Mouse (Mus musculus) kidney, embryonic 15.5 days (tissue): ENCODE measurements around the gene Olfr820. TPM values are rescaled to one million over a fixed set of nuclear protein-coding genes. Genes with fewer than 3 reads are reported as not detected.
"Not testable (repeated sequence)": the region's sequence is repeated elsewhere in the genome, so short reads cannot be mapped to it uniquely, and the experiment has no call there.

Experiments
- ATAC-seq: fragments of 200-750 bp; cut with Nextera tagmentation; replicated peaks from 2 replicates; pipeline ENCODE4 v1.8.0; 2017; ENCODE audit warnings: moderate TSS enrichment; ENCODE audit not compliant: low FRiP score
- H3K27ac ChIP-seq: fragments of 300-500 bp; sonication (generic); 2 replicates; pipeline ENCODE4 v1.5.1; 2015; ENCODE audit warnings: mild to moderate bottlenecking, inconsistent platforms
- H3K27me3 ChIP-seq: fragments of 300-500 bp; sonication (generic); 2 replicates; pipeline ENCODE4 v1.6.1; 2015; ENCODE audit warnings: inconsistent platforms
- H3K36me3 ChIP-seq: fragments of 300-500 bp; sonication (generic); 2 replicates; pipeline ENCODE4 v1.6.1; 2015; ENCODE audit warnings: inconsistent platforms
- H3K4me1 ChIP-seq: fragments of 300-500 bp; sonication (generic); 2 replicates; pipeline ENCODE4 v1.6.1; 2015; ENCODE audit warnings: inconsistent platforms
- H3K4me2 ChIP-seq: fragments of 300-500 bp; sonication (generic); 2 replicates; pipeline ENCODE4 v1.6.1; 2015; ENCODE audit warnings: moderate library complexity, mild to moderate bottlenecking, inconsistent platforms
- H3K4me3 ChIP-seq: fragments of 300-500 bp; sonication (generic); replicated peaks from 2 replicates; pipeline ENCODE4 v1.5.1; 2015; ENCODE audit warnings: mild to moderate bottlenecking, inconsistent platforms
- H3K9ac ChIP-seq: fragments of 300-500 bp; sonication (generic); 2 replicates; pipeline ENCODE4 v1.6.1; 2015; ENCODE audit warnings: mild to moderate bottlenecking, inconsistent platforms
- H3K9me3 ChIP-seq: fragments of 300-500 bp; sonication (generic); replicated peaks from 2 replicates; pipeline ENCODE4 v1.6.1; 2016; ENCODE audit warnings: inconsistent platforms
- WGBS: fragments of 180-500 bp; shearing (Covaris S2); methylation state at CpG from one replicate; pipeline ENCODE4 v1.1.7; 2015; ENCODE audit warnings: mixed read lengths; 5-methylcytosine and 5-hydroxymethylcytosine counted together
- polyA plus RNA-seq: library from polyadenylated mRNA; unstranded; fragments of >200 nt; fragmentation: Nextera tagmentation; extraction: Ambion mirVana; gene quantifications from 2 replicates; pipeline ENCODE4 v1.2.1, GENCODE M21; 2015

Gene Olfr820
- polyA plus RNA-seq = not detected in 2 replicates

- no peak for ATAC-seq
- H3K4me1 ChIP-seq = no peaks in the 10 kb centered on the region
- no peaks in the 10 kb centered on the region for H3K9me3 ChIP-seq
- no peak within 1 kb of the TSS for H3K4me2 ChIP-seq
- H3K27ac ChIP-seq = no peak within 1 kb of the TSS
- H3K27me3 ChIP-seq = no peaks in the 10 kb centered on the region
- no peaks in the 10 kb centered on the region for H3K36me3 ChIP-seq
- no peak within 1 kb of the TSS for H3K9ac ChIP-seq
- H3K4me3 ChIP-seq = no peak within 1 kb of the TSS
Observed at GRCm38 (mm10) chr10:130012321-130012720, at the start of gene Olfr820. Gene Olfr820 (plus strand): TSS chr10:130012621.

- H3K36me3 ChIP-seq, H3K4me2 ChIP-seq, H3K9ac ChIP-seq, H3K4me3 ChIP-seq, H3K9me3 ChIP-seq, H3K27me3 ChIP-seq, H3K4me1 ChIP-seq, ATAC-seq, H3K27ac ChIP-seq: not testable (repeated sequence)
- WGBS = 100% methylated on average over 2 of the region's 3 CpGs
Observed at GRCm38 (mm10) chr10:129966232-129966631, 46.2 kb upstream of the Olfr820 start.

DNA sequence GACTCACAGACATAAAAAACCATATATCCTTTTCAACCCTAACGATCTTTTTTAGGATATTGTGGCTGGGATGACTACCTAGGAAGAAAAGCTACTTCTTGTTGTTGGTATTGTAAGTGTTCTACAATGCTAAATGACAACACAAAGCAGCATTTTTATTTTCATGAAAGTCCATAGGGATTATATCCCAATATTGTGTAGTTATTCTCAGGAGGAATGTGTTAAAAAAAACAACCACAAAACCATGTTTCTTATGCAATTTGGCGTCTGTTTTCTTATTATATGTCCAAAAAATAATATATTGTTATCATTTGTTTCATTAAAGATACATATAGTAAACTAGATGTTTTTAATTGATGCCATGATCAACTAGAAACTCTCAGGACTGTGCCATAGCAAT is 45.3 kb upstream of the Olfr820 start, which contains the start of gene Olfr819:
Gene Olfr819, minus strand, starts transcription at position 101 of the 400 bp plus-strand sequence.
- ATAC-seq, H3K9ac ChIP-seq, H3K36me3 ChIP-seq, H3K4me1 ChIP-seq, H3K9me3 ChIP-seq, H3K27me3 ChIP-seq, H3K27ac ChIP-seq, H3K4me3 ChIP-seq, H3K4me2 ChIP-seq: not testable (repeated sequence)
- 75% methylated on average over 2 of the region's 2 CpGs for WGBS

- H3K4me1 ChIP-seq = not testable (repeated sequence)
Observed at GRCm38 (mm10) chr10:129972994-129973393, 39.4 kb upstream of the Olfr820 start.

GRCm38 (mm10) chr10:129976040-129976439 is 36.4 kb upstream of the Olfr820 start, which contains the start of gene Olfr247:
Gene Olfr247 (minus strand): TSS chr10:129976140.
- not testable (repeated sequence) for ATAC-seq

More at GRCm38 (mm10) chr10:129972994-129973393, 39.4 kb upstream of the Olfr820 start:
- H3K9ac ChIP-seq, H3K27me3 ChIP-seq, H3K9me3 ChIP-seq, ATAC-seq, H3K4me3 ChIP-seq, H3K27ac ChIP-seq, H3K36me3 ChIP-seq, H3K4me2 ChIP-seq: not testable (repeated sequence)
- no CpG with 5 or more reads among the region's 3 CpGs for WGBS

GRCm38 (mm10) chr10:129981867-129982266 is 30.6 kb upstream of the Olfr820 start:
- H3K4me3 ChIP-seq, H3K27ac ChIP-seq, H3K27me3 ChIP-seq, H3K36me3 ChIP-seq, H3K4me1 ChIP-seq, ATAC-seq, H3K4me2 ChIP-seq, H3K9ac ChIP-seq, H3K9me3 ChIP-seq: not testable (repeated sequence)
- no CpG with 5 or more reads among the region's 3 CpGs for WGBS

More at GRCm38 (mm10) chr10:129976040-129976439, 36.4 kb upstream of the Olfr820 start, which contains the start of gene Olfr247:
- not testable (repeated sequence) for H3K9ac ChIP-seq, H3K4me3 ChIP-seq, H3K27ac ChIP-seq, H3K4me1 ChIP-seq, H3K27me3 ChIP-seq, H3K9me3 ChIP-seq, H3K4me2 ChIP-seq, H3K36me3 ChIP-seq
- WGBS = no CpG with 5 or more reads among the region's 2 CpGs

DNA sequence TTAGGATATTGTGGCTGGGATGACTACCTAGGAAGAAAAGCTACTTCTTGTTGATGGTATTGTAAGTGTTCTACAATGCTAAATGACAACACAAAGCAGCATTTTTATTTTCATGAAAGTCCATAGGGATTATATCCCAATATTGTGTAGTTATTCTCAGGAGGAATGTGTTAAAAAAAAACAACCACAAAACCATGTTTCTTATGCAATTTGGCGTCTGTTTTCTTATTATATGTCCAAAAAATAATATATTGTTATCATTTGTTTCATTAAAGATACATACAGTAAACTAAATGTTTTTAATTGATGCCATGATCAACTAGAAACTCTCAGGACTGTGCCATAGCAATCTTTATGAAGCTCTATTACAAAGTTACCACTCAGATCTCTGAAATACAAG is 27.5 kb upstream of the Olfr820 start, which contains the start of gene Gm10310:
Gene Gm10310, minus strand, starts transcription at position 101 of the 400 bp plus-strand sequence.
- not testable (repeated sequence) for H3K4me2 ChIP-seq, H3K9me3 ChIP-seq, ATAC-seq, H3K27me3 ChIP-seq, H3K4me3 ChIP-seq, H3K9ac ChIP-seq, H3K27ac ChIP-seq, H3K4me1 ChIP-seq, H3K36me3 ChIP-seq
- no CpG with 5 or more reads among the region's 1 CpGs for WGBS

- ATAC-seq = not testable (repeated sequence)
Observed at GRCm38 (mm10) chr10:130004104-130004503, 8.3 kb upstream of the Olfr820 start.

DNA sequence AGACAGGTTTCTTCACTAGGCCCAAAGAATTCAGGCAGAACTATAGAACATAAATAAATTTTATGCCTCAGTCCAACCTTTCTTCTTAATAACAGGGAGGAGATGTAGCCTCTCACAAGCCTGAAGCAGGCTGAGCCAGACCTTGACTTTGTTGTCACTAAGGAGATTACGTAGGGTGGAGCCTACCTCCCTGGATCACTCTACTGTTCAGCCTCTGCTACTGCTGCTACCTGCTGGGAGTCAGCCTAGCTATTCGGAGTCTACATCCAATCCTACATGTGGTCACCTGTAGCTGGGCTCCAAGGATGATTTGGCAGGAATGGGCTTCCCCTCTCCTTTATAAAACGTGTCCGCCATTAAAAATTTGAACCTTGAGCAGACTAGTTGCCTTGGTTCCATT is 7.1 kb upstream of the Olfr820 start:
- ATAC-seq, H3K4me1 ChIP-seq, H3K9ac ChIP-seq, H3K4me2 ChIP-seq, H3K27ac ChIP-seq, H3K36me3 ChIP-seq, H3K27me3 ChIP-seq, H3K9me3 ChIP-seq, H3K4me3 ChIP-seq: not testable (repeated sequence)
- 89% methylated on average over 4 of the region's 4 CpGs for WGBS

More at GRCm38 (mm10) chr10:130004104-130004503, 8.3 kb upstream of the Olfr820 start:
- not testable (repeated sequence) for H3K9ac ChIP-seq, H3K27ac ChIP-seq, H3K4me2 ChIP-seq, H3K4me3 ChIP-seq, H3K9me3 ChIP-seq, H3K27me3 ChIP-seq, H3K4me1 ChIP-seq, H3K36me3 ChIP-seq
- whole genome bisulfite sequencing = 88% methylated on average over 4 of the region's 4 CpGs

GRCm38 (mm10) chr10:130030048-130030447 is 17.6 kb downstream of the Olfr820 start, which contains the start of gene Olfr821:
Gene Olfr821 (plus strand): TSS chr10:130030348.
- no peak within 1 kb of the TSS for H3K4me3 ChIP-seq
- no peaks in the 10 kb centered on the region for H3K27me3 ChIP-seq
- no peaks in the 10 kb centered on the region for H3K9me3 ChIP-seq
- no peaks in the 10 kb centered on the region for H3K4me1 ChIP-seq
- H3K36me3 ChIP-seq = no peaks in the 10 kb centered on the region
- H3K27ac ChIP-seq = no peak within 1 kb of the TSS
- H3K9ac ChIP-seq = no peak within 1 kb of the TSS
- ATAC-seq = no peak
- no peak within 1 kb of the TSS for H3K4me2 ChIP-seq

DNA sequence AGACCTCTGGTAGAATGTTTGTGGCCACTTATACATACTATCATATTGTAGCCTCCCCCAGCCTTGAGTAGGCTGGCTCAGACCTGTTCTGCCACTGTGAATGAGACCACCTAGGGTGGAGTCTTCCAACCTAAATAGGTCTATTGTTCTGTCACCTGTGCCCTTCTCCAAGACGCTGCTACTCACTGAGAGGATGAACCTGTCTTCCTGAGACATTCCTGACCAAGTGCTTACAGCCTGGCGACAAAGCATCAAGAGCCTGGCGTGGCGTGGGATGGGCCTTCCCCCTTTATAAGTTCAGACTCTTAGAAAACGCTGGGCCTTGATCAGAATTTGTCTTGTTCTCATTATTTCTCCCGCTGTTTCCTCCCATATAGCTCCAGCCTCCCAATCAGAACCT is 24.7 kb downstream of the Olfr820 start:
- Histone ChIP-seq H3K9me3 (no peaks in the 10 kb centered on the region), H3K9ac (no peak overlapping the region), H3K27me3 (no peaks in the 10 kb centered on the region), H3K27ac (no peak overlapping the region), H3K36me3 (no peaks in the 10 kb centered on the region), H3K4me3 (no peak overlapping the region), H3K4me2 (no peak overlapping the region), H3K4me1 (no peaks in the 10 kb centered on the region)
- 76% methylated on average over 6 of the region's 6 CpGs for WGBS
- ATAC-seq = no peak
